Mouse (Mus musculus) ES-E14 (cell line): ENCODE measurements around the gene Lsm14a.

Experiments used
- CHD2 ChIP-seq: IDR thresholded peaks from 2 replicates; pipeline ENCODE4 v1.6.1; 2014; ENCODE audit warnings: mild to moderate bottlenecking, low read depth, low read length, inconsistent platforms
- HCFC1 ChIP-seq: IDR thresholded peaks from 2 replicates; pipeline ENCODE4 v1.6.1; 2012; ENCODE audit warnings: low read length, inconsistent platforms, borderline replicate concordance; ENCODE audit not compliant: insufficient read depth
- MAFK ChIP-seq: IDR thresholded peaks from 2 replicates; pipeline ENCODE4 v1.6.1; 2014; ENCODE audit warnings: mild to moderate bottlenecking, low read depth, low read length, inconsistent platforms; ENCODE audit not compliant: insufficient read depth
- ZC3H11A ChIP-seq: IDR thresholded peaks from 2 replicates; pipeline ENCODE4 v1.6.1; 2012; ENCODE audit warnings: low read depth, mild to moderate bottlenecking, inconsistent platforms, low read length, borderline replicate concordance
- ZNF384 ChIP-seq: IDR thresholded peaks from 2 replicates; pipeline ENCODE4 v1.6.1; 2012; ENCODE audit warnings: low read depth, low read length, inconsistent platforms

DNA sequence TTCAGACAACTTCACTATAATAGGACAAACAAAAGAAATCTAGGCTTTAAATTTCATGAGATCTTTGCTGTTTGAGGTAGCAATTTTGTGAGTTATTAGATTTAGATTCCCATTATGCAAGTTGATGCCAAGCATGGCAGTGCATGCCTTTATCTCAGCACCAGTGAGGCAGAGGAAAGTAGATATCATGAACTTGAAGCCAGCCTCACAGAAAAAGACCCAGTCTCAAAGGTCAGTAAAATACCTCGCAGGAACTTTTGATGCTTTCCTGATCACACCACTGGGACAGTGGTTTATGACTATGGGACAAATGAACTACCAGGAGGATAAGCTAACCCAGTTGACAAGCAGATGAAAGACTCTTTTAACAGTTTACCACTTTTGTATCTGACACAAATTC is 10.3 kb downstream of the Lsm14a start:
- TF ChIP-seq ZNF384: no peak
- no peak for TF ChIP-seq ZC3H11A
- no peak for TF ChIP-seq HCFC1
- no peak for TF ChIP-seq CHD2
- no peak for TF ChIP-seq MAFK
